Mouse (Mus musculus) R1 (cell line): ENCODE results near the gene Pom121.
A peak's percentile ranks its signal among the peaks of the same experiment; 100 is the strongest.

Experiments
- DNase-seq: peaks from one replicate; pipeline ENCODE4 v3.0.0-alpha.2; 2018; ENCODE audit warnings: low read depth, low spot score

The Pom121 gene

DNA sequence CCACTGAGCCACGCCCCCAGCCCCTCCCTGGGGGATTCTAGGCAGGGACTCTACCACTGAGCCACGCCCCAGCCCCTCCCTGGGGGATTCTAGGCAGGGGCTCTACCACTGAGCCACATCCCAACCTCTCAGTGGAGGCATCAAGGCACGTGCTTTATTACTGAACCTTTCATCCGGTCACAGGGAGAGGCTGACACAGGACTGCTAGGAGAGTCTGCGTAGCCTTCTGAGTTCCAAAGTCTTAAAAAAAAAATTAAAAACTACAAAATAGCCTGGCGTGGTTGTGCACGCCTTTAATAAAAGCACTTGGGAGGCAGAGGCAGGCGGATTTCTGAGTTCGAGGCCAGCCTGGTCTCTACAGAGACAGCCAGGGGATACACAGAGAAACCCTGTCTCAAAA, 25.1 kb downstream of the Pom121 start:
- DNase-seq, result peak; percentile 84

DNA sequence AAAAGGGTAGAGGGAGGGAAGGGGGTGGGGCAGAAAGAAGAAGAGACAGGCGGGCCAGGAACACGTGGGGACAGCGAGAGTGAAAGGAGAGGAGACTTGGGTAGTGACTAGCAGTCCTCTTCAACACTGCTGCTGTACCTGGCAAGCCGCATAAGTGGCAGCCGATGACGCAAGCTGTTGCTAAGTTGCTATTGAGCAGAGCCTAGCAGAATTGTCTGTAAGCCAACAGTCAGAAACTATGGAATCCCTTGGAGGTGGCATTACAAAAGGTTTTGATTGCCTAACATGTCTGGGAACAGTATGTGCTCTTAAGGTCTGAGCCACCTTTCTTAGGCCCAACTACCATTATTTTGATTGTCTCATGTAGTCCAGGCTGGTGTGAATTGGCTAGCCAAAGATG, 26.0 kb downstream of the Pom121 start:
- DNase-seq, result peak; percentile 42

DNA sequence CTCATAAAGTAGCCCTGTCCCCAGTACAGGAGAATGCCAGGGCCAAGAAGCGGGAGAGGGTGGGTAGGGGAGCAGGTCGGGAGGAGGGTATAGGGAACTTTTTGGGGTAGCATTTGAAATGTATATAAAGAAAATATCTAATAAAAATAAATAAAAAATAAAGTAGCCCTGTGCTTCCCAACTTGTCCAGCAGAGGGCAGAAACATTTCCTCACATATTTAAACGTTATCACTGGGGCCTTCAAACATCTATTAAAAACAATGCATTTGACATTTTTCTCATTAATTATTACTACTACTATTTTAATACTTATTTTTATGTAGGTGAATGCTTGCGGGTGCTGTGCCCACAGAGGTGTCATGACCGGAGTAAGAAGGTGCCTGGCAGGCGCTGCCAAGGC, 26.5 kb downstream of the Pom121 start:
- DNase-seq, result peak; percentile 11

DNA sequence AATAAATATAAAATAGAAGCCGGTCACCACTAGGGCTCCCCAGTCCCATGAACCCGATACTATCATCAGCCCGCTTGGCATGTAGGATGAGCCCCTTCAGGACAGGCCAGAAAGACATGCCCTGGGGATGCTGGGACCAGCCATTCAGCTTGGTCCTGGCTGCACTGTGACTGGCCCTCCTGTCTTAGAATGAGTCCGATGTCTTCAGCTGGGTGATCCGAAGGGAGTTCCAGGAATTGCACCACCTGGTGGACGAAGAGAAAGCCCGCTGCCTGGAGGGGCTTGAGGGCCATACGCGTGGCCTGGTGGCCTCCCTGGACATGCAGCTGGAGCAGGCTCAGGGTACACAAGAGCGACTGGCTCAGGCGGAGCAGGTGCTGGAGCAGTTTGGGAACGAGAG, 30.8 kb downstream of the Pom121 start:
- peak; percentile 82 for DNase-seq

DNA sequence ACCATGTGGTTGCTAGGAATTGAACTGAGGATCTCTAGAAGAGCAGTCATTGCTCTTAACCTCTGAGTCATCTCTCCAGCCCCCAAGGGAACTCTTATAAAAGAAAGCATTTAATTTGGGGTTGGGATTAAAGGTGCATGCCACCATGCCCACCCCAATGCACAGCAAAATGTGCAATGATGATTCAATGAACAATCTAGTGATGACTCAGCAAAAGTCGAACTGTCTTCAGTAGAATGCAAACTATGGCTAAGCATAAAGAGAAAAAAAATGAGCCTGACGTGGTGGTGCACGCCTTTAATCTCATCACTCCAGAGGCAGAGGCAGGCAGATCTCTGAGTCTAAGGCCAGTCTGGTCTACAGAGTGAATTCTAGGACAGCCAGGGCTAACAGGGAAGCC, 31.8 kb downstream of the Pom121 start:
- no peak for DNase-seq

DNA sequence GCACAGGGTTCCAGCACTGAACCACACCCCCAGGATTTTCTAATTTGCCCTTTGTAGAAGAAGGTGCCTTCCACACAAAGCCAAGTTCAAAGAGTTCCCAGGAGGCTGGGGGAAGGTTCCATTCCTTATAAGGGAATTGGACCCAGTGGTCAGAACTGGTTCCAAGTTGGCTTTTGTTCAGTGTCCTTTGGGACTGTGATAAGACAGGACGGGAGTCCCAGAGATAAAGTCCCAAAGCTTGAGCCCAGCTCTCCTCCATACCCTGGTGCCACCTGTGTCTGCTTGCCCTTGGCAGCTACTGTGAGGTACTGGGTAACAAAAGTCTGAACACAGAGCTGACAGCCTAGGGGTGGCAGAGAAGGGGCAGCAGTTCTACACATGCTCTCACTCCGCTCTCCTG, 34.6 kb downstream of the Pom121 start:
- peak; percentile 41 for DNase-seq

DNA sequence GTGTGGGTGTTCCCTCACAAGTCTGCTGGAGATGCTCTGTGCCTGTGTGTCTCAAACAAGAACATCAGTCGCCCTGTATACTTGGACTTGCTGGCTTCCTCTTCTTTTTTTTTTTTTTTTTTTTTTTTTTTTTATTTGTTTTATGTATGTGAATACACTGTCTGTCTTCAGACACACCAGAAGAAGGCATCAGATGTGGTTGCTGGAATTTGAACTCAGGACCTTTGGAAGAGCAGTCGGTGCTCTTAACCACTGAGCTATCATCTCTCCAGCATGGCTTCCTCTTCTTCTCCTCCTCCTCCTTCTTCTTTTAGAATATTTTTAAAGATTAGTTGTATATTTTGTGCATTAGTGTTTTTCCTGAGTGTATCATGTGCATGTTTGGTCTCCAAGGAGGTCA, 36.8 kb downstream of the Pom121 start:
- peak; percentile 32 for DNase-seq

DNA sequence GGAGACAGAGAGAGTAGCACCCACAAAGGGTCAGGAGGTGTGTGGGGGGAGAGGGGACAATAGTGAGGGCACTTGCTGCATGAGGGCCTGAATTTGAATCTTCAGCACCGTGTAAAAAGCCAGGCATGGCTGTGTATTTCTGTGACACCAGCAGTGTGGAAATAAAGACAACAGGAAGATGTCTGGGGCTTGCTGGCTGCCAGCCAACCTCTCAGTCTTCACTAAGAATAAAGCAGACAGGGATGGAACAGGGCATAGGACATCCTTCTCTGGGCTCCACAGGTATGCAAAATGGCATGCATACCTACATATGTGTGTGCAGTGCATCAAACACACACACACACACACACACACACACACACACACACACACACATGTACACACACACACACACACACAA, 38.3 kb downstream of the Pom121 start:
- no peak for DNase-seq

DNA sequence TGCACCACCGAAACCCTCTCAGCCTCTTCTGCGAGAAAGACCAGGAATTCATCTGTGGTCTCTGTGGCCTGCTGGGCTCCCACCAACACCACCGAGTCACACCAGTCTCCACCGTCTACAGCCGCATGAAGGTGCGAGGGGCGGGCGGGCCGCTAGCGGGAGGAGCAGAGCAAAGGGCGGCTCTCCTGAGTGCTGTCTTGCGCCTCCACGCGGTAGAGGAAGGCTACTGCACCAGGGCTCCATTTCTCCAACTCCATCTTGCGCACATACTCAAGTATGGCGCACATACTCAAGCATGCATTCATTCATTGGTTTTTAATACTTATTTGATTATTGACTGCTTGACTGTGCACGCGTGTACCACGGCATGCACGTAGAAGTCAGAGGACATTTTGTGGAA, 40.8 kb downstream of the Pom121 start:
- peak; percentile 89 for DNase-seq

DNA sequence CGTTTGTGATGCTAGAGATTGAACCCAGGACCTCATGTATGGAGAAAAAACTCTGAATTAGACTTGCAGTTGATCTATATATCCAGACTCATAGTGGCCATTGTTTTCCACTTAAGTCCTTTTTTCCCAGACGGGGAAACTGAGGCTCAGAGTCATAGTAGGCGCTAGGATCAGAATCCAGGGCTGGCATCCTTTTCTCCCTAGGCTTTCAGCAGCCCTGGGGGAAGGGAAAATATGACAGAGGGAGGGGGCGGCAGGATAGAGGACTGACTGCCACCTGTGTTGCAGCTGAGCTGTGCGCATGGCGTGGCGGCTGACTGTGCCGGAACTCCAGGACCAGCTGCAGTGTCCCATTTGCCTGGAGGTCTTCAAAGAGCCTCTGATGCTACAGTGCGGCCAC, 41.4 kb downstream of the Pom121 start, which contains the start of gene Trim50:
Trim50 (plus strand) TSS at position 301 of the 400 bp plus-strand sequence.
- no peak for DNase-seq

DNA sequence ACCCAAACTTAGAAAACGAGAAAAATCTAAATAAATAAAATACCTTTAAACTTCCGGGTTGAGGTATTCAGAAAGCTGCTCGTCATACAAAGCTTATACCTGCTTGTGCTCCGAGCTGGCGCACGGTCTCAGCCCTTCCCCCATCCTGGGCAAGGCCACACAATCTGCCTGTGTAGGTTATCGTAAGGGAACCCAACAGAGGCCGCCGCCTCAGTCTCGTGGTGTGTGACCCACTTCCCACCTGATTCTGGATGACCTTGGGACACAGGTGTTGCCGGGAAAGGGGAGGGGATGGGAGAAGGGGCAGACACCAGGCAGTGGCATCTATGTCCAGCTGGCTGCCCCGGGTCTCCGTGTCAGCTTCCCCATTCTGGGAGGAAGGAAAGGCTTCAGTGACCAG, 42.7 kb downstream of the Pom121 start:
- DNase-seq, result no peak

DNA sequence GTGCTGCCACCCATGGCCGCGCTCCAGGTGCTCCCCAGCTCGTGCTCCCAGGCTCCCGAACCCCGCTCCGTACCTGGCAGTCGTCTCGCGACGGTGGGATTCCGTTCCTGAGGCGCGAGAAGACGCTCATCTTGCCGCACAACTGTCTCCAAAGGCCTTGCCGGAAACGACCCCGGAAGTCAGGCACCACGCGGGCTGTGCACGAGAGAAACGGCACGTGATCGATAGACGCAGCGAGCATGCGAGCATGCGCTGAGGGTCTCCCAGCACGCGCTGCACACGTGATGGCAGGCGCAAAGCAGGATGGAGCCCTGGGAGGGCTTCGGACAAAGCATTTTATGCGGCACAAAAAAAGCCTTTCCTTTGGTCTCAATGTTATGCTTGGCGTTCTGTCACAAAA, 44.5 kb downstream of the Pom121 start, which contains the start of gene Fkbp6:
Fkbp6 (minus strand) TSS at position 183 of the 400 bp plus-strand sequence.
- peak; percentile 78 for DNase-seq

DNA sequence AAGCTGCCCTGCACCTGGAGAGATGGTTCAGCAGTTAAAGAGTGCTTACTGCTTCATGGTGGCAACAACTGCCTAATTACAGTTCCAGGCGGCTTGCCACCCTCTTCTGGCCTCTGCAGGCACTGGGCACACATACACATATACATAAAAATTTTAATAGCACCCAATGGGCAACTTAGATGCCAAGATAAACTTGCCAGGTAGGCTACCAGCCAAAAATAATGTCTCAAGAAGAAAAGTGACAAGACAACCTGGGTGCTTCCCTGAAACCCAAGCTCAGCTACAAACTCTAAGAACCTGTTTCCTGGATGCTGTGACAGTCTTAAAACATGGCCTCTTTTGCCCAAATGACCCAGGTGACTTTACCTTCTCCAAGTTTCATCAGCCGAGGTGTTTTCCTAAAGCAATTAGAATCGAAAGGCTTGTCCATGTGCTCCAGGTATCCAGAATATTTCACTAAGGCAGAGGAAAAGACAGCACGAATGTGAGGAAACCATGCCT, 46.8 kb downstream of the Pom121 start:
- DNase-seq, result no peak

DNA sequence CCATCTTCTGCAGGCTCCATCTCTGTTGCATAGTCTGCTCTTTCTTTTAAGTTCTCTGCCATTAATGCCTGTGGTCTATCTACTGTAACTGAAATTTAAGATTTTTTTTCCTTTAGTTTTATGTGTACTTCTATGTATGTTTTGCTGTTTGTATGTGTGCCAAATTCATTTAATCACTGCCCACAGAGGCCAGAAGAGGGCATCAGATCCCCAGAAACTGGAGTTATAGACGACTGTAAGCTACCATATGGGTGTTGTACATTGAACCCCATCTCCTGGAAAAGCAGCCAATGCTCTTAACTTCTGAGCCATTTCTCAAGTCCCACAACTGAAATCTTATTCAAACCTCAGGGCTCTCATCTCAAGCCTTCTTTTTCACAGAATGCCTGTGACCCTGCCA, 47.9 kb downstream of the Pom121 start:
- DNase-seq, result no peak

DNA sequence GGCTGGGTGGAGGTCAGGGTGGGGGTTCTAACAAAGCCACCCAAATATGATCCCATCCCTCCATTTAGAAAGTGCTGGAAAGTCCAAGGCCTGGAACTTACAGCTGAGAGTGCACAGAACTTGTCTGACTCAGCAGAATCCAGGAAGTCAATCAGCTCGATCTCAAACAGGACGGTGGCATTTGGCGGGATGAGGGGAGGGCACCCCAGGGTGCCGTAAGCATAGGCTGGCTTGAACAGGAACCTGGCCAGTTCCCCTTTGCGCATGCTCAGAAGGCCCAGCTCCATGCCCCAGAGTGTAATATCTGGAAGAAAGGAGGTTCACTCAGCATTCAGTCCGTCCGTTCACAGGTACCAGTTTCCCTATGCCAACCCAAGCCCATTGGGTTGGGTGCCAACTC, 48.4 kb downstream of the Pom121 start:
- DNase-seq, result no peak

DNA sequence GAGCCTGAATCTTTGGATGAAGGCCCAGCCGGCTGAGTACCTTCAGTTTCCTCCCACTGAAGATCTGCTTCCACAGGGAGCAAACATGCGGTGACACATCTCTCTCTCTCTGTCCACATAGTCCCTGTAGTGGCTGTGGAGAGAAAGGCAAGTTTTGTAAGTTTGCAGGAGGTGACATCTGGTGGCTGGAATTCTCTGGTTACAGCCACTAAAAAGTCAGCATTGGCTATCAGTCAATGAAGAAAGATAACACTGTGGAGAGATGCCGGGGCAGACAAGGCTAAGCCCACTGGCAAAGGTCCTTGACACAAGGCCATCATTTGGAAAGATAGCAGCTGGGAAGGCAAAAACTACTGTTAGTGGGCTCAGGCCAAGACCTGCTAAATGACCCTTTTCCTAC, 56.8 kb downstream of the Pom121 start:
- no peak for DNase-seq

DNA sequence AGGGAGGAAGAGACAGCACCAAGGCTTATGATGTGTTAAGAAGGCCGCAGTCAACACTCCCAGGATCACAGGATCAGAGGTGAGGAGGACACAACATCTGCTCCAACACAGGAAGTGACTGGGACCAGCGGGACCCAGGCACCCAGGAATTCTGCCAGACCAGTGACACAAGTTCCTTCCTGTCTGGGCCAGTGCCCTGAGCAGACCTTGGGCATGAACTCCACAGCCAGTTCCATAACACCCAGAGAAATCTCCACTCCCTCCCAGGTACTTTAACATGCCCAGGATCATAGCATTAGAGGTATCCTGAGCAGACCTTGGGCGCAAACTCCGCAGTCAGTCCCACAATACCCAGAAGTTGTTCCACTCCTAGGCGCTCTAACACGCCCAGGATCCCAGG, 63.2 kb downstream of the Pom121 start:
- DNase-seq, result no peak

DNA sequence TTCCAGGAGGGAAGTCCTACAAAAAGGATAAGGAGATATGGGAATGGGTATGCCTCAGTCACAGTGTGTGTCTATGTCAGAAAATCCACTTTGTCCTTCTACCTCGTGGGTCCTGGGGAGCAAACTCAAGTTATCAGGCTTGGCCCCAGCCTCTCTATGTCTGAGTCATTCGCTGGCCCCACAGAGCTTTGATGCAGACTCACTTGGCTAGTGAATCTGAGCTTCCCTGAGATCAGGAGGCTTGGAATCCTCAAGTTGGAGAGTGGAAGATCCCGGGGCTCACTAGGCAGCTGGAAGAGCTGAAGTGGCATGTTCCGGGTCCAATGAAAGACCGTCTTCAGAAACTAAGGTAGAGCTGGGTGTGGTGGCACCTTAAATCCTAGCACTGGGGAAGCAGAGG, 64.1 kb downstream of the Pom121 start:
- no peak for DNase-seq

DNA sequence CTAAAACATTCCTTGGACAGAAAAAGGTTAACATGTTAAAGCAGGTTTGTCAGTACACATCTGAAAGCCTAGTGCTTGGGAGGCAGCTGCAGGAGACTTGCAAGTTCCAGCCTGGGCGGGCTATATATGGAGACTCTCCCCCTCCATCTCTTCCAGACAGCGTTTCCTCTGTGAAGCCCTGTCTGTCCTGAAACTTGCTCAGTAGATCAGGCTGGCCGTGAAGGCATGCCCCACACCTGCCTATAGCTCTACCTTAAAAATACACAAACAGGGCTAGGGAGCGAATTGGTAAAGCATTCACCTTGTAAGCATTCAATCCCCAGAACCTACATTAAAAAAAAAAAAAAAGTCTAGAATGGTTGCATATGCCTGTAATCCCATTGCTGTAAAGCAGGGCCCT, 64.9 kb downstream of the Pom121 start:
- no peak for DNase-seq
